Mouse (Mus musculus) myocyte (in vitro differentiated cells): Measurements from ENCODE around the gene Sdsl.

Experiments used
- CEBPB ChIP-seq: IDR thresholded peaks from 2 replicates; pipeline ENCODE4 v1.6.1; 2011; ENCODE audit warnings: mild to moderate bottlenecking, moderate library complexity; ENCODE audit not compliant: poor library complexity, insufficient read depth, severe bottlenecking
- E2F4 ChIP-seq: IDR thresholded peaks from one replicate; pipeline ENCODE4 v1.6.1; 2011; ENCODE audit warnings: mild to moderate bottlenecking, control low read depth, moderate library complexity; ENCODE audit not compliant: insufficient read depth
- MAX ChIP-seq: IDR thresholded peaks from one replicate; pipeline ENCODE4 v1.6.1; 2011; ENCODE audit warnings: low read depth, mild to moderate bottlenecking, control low read depth
- MYOD1 ChIP-seq, 3 experiments: IDR thresholded peaks; one replicate each; pipeline ENCODE4 v1.6.1; 2011; ENCODE audit warnings: control low read depth in 2 of 3, low read depth in 2 of 3, mild to moderate bottlenecking in 2 of 3, moderate library complexity in 1 of 3; ENCODE audit not compliant: insufficient read length in 2 of 3, control insufficient read depth in 1 of 3
- POLR2A ChIP-seq: IDR thresholded peaks from one replicate; pipeline ENCODE4 v1.6.1; 2011; ENCODE audit warnings: low read depth, mild to moderate bottlenecking, control low read depth, moderate library complexity; ENCODE audit not compliant: insufficient read length

DNA sequence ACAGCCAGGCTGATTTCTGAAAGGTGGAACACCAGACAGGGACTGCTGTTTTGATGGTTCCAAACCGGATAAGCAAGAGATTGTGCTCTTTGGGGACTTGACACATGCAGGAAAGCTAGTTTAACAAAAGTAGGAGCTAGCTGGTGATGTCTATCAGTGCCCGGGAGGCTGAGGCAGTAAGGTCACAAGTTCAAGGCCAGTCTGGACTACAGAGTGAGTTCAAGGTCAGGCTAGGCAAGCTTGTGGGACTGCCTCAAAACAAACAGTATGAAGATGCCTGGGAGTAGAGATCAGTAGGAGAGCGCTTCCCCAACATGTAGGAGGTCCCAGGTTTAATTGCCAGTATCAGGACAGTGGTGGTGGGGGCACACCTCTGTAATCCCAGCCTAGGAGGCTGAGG is 24.5 kb upstream of the Sdsl start:
- TF ChIP-seq POLR2A (no peak), CEBPB (no peak), MAX (no peak), E2F4 (no peak), MYOD1 (IDR thresholded peaks at IDR 0.05; ENCODE audit: control insufficient read depth in 1 of 3, insufficient read length in 2 of 3, low read depth in 2 of 3) (no peak)
